Mouse (Mus musculus) brain, embryonic 18.5 days (tissue): ENCODE results near the gene Dnajc9.
A peak's percentile ranks its signal among the peaks of the same experiment; 100 is the strongest.

ENCODE experiments used
- DNase-seq: peaks from one replicate; pipeline ENCODE4 v3.0.0-alpha.2; 2012; ENCODE audit warnings: low read depth, low spot score

The Dnajc9 gene

DNA sequence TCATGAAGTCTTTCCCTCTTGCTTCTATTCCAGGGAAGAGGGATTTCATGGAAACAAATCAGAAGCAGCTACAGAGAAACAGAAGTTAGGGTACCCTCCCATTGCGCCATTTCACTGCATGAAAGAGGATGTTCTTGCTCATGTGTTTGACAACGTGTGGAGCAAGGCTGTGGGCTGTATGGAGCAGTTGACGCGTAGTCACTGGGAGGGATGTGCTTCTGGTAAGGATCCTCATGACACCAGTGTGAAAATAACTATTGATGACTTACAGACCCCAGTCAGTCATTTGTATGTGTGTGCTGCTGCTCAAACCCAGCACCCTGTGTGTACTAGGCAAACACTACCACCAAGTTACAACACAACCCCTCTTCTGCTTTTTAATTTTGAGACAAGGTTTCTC lies 25.5 kb downstream of the Dnajc9 start:
- no peak for DNase-seq

DNA sequence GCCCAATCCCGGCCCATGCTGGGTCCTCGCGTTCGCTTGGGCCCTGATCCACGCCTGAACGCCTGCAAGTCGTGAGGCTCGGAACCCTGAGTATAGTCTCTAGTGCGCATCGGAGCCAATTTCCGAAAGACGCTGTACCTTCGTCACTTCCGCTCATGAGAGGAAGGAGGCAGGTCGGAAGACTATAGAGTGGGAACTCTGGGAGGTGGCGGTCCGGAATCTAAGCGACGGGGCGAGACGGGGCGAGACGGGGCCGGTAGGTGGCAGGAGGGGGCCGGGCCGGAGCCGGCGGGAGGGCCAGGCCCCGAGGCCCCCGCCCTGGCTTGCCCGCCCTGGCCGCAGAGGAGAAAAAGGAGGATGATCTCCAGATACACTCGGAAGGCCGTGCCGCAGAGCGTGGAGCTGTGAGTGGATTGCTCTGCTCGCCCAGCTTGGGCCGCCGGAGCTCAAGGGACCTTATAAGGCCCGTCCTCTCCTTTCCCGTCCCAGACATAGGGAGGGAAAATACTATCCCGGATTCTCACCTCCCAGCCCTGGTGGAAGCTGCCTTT lies 40.6 kb downstream of the Dnajc9 start, which contains the start of the genes Ecd and Fam149b:
Ecd (minus strand) TSS at position 131 of the 551 bp plus-strand sequence.
Fam149b (plus strand) TSS at position 172 of the 551 bp plus-strand sequence.
- DNase-seq, result peak; percentile 92

DNA sequence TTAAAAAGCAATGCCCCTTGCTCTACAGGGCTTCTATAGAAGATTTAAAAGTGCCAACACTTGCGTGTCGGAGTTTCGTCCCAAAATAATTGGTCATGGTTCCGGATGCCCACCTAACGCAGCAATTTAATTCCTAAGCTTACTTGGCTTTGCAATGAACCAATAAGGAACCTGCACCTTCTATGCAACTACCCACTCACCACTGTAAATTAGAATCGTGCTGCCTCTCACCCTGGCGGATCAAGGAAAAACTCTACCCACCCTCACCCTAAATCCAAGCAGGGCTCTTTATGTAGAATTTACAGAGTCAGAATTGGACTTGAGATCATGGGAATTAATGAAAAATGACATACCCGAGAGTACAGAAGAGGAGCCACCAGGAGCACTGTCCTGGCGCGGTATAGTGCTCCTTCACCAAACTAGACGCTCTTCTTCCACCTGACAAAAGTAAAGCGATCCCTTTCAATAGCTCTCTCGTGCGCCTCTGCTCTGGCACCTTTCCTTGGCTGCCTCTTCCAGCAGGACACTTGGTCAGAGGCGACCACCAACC lies 41.2 kb downstream of the Dnajc9 start:
- DNase-seq, result no peak

DNA sequence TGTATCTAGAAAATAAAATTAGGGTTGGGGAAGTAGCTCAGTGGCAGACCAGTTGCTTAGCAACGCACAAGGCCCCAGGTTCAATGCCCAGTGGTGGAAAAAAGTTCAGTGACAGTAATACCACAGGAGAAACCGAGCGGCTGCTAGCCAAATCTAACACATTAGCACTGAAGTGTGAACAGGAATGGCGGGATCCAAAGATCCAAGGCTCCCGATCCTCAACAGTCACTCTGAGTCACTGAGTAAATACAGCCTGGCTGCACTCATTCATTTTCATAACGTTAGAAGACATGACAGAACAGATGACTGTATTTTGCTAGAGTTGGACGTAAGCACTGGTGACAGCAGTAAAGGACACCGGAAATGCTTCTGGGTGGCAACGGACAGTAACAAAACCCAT lies 42.8 kb downstream of the Dnajc9 start:
- DNase-seq, result no peak

DNA sequence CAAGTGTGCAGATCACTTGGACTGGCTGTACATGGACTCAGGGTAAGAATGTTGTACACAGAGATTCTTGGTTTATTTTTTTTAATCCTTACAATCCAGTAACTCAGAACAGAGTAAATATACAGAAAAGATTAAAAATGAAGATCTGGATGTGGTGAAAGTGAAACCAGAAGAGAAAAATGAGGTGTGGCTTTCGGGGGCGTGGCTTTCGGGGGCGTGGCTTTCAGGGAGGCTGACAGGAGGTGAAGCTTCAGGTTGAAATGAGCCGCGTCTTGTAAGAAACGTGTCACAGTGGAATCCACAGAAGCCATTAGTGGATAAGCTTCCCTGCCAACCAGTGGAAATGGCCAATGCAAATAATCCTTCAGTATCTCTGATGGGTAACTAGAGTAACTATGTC lies 47.8 kb downstream of the Dnajc9 start:
- DNase-seq, result no peak

DNA sequence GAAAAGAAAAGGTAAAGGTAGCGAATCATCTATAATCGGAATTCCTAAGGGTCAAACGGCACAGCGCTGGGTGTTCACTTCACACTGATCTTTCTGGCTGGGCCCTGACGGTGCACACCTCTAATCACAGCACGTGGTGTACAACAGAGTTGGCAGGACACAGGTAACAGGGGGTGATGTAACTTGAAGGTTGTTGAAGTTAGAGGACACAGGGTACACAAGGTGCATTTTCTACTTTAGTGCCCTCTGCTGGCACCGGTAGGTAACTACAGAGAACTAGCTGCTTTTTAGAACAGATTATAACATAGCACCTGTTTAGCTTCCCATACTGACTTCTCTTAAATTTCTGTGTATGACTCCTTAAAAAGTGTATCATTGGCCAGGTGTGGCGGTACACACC lies 48.6 kb downstream of the Dnajc9 start:
- no peak for DNase-seq

DNA sequence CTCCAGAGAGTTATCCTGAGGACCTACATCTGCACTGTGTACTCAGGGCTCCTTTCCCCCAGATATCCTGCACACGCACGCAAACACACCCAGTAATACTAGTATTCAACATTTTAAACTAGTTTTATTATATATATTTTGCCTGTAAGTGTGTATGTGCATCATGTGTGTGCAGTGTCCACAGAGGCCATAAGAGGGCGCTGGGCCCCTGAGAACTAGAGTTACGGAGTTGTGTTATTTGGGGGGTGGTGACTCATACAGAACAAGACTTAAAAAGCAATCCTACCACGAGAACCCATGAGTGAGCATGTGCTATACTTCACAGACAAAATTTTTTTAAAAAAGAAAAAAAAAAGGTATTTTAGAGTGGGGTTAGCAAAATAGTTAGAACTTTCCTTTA lies 49.3 kb downstream of the Dnajc9 start:
- no peak for DNase-seq
